Mouse (Mus musculus): ENCODE data around the gene Barhl1. TPM values are rescaled to one million over a fixed set of nuclear protein-coding genes. Genes with fewer than 3 reads are reported as not detected.

Barhl1 gene
- polyA plus RNA-seq, 1 experiment from 2014 or later: not detected

- Histone ChIP-seq H3K36me3 (ENCODE audit: control insufficient read depth, insufficient read depth) (no peaks in the 10 kb centered on the region), H3K4me3 (ENCODE audit: low read depth, low read length) (no peak overlapping the region), H3K9ac (ENCODE audit: low read depth, low read length) (no peak overlapping the region), H3K4me1 (replicated peaks; ENCODE audit: control insufficient read depth, insufficient read depth, low read length) (no peaks in the 10 kb centered on the region), H3K27me3 (replicated peaks; ENCODE audit: control insufficient read depth, insufficient read depth, low read length) (no peaks in the 10 kb centered on the region), H3K4me2 (replicated peaks; ENCODE audit: low read depth) (no peak overlapping the region), H3K9me3 (ENCODE audit: control insufficient read depth) (no peaks in the 10 kb centered on the region), H3K27ac (ENCODE audit: low read depth, low read length) (no peak overlapping the region)
- WGBS: 84% methylated on average over 3 of the region's 3 CpGs
- no peak for ATAC-seq
- TF ChIP-seq CTCF (IDR thresholded peaks at IDR 0.05; ENCODE audit: low read depth): no peak
Observed at GRCm38 (mm10) chr2:28946312-28946711, 29.8 kb upstream of the Barhl1 start.

- TF ChIP-seq CTCF (IDR thresholded peaks at IDR 0.05; ENCODE audit: low read depth): no peak
- WGBS: 70% methylated on average over 6 of the region's 6 CpGs
- no peaks in the 10 kb centered on the region for H3K27me3 ChIP-seq (replicated peaks; ENCODE audit: control insufficient read depth, insufficient read depth, low read length)
Observed at GRCm38 (mm10) chr2:28945388-28945787, 28.9 kb upstream of the Barhl1 start.

GRCm38 (mm10) chr2:28943666-28944516 is 27.4 kb upstream of the Barhl1 start:
- no peaks in the 10 kb centered on the region for H3K27me3 ChIP-seq (replicated peaks; ENCODE audit: control insufficient read depth, insufficient read depth, low read length)
- H3K9ac ChIP-seq (ENCODE audit: low read depth, low read length): no peak overlapping the region
- H3K4me2 ChIP-seq (replicated peaks; ENCODE audit: low read depth): no peak overlapping the region
- no peak for ATAC-seq
- no peaks in the 10 kb centered on the region for H3K4me1 ChIP-seq (replicated peaks; ENCODE audit: control insufficient read depth, insufficient read depth, low read length)
- no peaks in the 10 kb centered on the region for H3K9me3 ChIP-seq (ENCODE audit: control insufficient read depth)
- 57% methylated on average over 29 of the region's 30 CpGs for WGBS
- H3K27ac ChIP-seq (ENCODE audit: low read depth, low read length): no peak overlapping the region
- no peak overlapping the region for H3K4me3 ChIP-seq (ENCODE audit: low read depth, low read length)
- no peaks in the 10 kb centered on the region for H3K36me3 ChIP-seq (ENCODE audit: control insufficient read depth, insufficient read depth)
- no peak for TF ChIP-seq CTCF (IDR thresholded peaks at IDR 0.05; ENCODE audit: low read depth)

More at GRCm38 (mm10) chr2:28945388-28945787, 28.9 kb upstream of the Barhl1 start:
- no peaks in the 10 kb centered on the region for H3K36me3 ChIP-seq (ENCODE audit: control insufficient read depth, insufficient read depth)
- no peaks in the 10 kb centered on the region for H3K9me3 ChIP-seq (ENCODE audit: control insufficient read depth)
- no peak overlapping the region for H3K27ac ChIP-seq (ENCODE audit: low read depth, low read length)
- no peaks in the 10 kb centered on the region for H3K4me1 ChIP-seq (replicated peaks; ENCODE audit: control insufficient read depth, insufficient read depth, low read length)
- H3K4me3 ChIP-seq (ENCODE audit: low read depth, low read length): no peak overlapping the region
- ATAC-seq: no peak
- no peak overlapping the region for H3K9ac ChIP-seq (ENCODE audit: low read depth, low read length)
- H3K4me2 ChIP-seq (replicated peaks; ENCODE audit: low read depth): no peak overlapping the region

GRCm38 (mm10) chr2:28938997-28939396 is 22.5 kb upstream of the Barhl1 start:
- TF ChIP-seq CTCF (IDR thresholded peaks at IDR 0.05; ENCODE audit: low read depth): no peak
- no peak for ATAC-seq
- Histone ChIP-seq H3K4me2 (replicated peaks; ENCODE audit: low read depth) (no peak overlapping the region), H3K36me3 (ENCODE audit: control insufficient read depth, insufficient read depth) (no peaks in the 10 kb centered on the region), H3K27ac (ENCODE audit: low read depth, low read length) (no peak overlapping the region), H3K27me3 (replicated peaks; ENCODE audit: control insufficient read depth, insufficient read depth, low read length) (no peaks in the 10 kb centered on the region), H3K4me3 (ENCODE audit: low read depth, low read length) (no peak overlapping the region), H3K9ac (ENCODE audit: low read depth, low read length) (no peak overlapping the region), H3K4me1 (replicated peaks; ENCODE audit: control insufficient read depth, insufficient read depth, low read length) (no peaks in the 10 kb centered on the region), H3K9me3 (ENCODE audit: control insufficient read depth) (no peaks in the 10 kb centered on the region)
- WGBS: 80% methylated on average over 7 of the region's 7 CpGs

GRCm38 (mm10) chr2:28930571-28930970 is 14.1 kb upstream of the Barhl1 start:
- WGBS: 91% methylated on average over 3 of the region's 3 CpGs
- ATAC-seq: no peak
- H3K4me2 ChIP-seq (replicated peaks; ENCODE audit: low read depth): no peak overlapping the region
- no peaks in the 10 kb centered on the region for H3K36me3 ChIP-seq (ENCODE audit: control insufficient read depth, insufficient read depth)
- no peaks in the 10 kb centered on the region for H3K4me1 ChIP-seq (replicated peaks; ENCODE audit: control insufficient read depth, insufficient read depth, low read length)
- no peak overlapping the region for H3K4me3 ChIP-seq (ENCODE audit: low read depth, low read length)
- no peaks in the 10 kb centered on the region for H3K9me3 ChIP-seq (ENCODE audit: control insufficient read depth)
- H3K9ac ChIP-seq (ENCODE audit: low read depth, low read length): no peak overlapping the region
- H3K27ac ChIP-seq (ENCODE audit: low read depth, low read length): no peak overlapping the region
- no peaks in the 10 kb centered on the region for H3K27me3 ChIP-seq (replicated peaks; ENCODE audit: control insufficient read depth, insufficient read depth, low read length)
- TF ChIP-seq CTCF (IDR thresholded peaks at IDR 0.05; ENCODE audit: low read depth): peak; percentile 32; the same call in 1 of the 2 replicates

GRCm38 (mm10) chr2:28923912-28924311 is 7.4 kb upstream of the Barhl1 start:
- 0% methylated on average over 4 of the region's 4 CpGs for WGBS
- no peaks in the 10 kb centered on the region for H3K9me3 ChIP-seq (ENCODE audit: control insufficient read depth)
- ATAC-seq: 0 out of 2 replicates have a peak, but pooled peaks have one; percentile 16
- no peak overlapping the region for H3K27ac ChIP-seq (ENCODE audit: low read depth, low read length)
- peak; percentile 93 for TF ChIP-seq CTCF (IDR thresholded peaks at IDR 0.05; ENCODE audit: low read depth)
- no peak overlapping the region for H3K4me3 ChIP-seq (ENCODE audit: low read depth, low read length)
- H3K9ac ChIP-seq (ENCODE audit: low read depth, low read length): no peak overlapping the region
- no peak overlapping the region for H3K4me2 ChIP-seq (replicated peaks; ENCODE audit: low read depth)
- peaks cover 25% of the 10 kb centered on the region for H3K27me3 ChIP-seq (replicated peaks; ENCODE audit: control insufficient read depth, insufficient read depth, low read length)
- H3K36me3 ChIP-seq (ENCODE audit: control insufficient read depth, insufficient read depth): no peaks in the 10 kb centered on the region
- H3K4me1 ChIP-seq (replicated peaks; ENCODE audit: control insufficient read depth, insufficient read depth, low read length): no peaks in the 10 kb centered on the region
